Mouse (Mus musculus): ENCODE data around the gene Trrap.

DNA sequence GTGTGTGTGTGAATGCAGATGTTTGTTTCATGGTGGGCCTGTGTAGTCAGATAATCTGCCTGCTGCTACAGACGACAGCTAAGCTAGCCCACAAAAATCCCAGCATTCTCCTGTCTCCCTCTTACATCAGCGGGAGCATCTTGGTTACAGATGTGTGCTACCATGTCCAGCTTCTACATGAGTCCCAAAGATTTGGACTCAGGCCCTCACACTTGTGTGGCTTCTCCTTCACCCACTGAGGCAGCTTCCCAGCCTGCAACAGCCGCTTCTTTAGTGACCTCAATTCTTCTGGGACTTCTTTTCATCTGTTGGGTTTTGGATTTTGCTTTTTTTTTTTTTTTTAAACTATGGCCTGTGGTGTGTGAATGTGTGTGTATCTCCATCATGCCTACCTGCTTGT lies 105.3 kb downstream of the Trrap start:
- TF ChIP-seq POLR2A (IDR thresholded peaks at IDR 0.05; ENCODE audit: control insufficient read depth, low read depth, low read length): no peak
- no peak for TF ChIP-seq CTCF (IDR thresholded peaks at IDR 0.05; ENCODE audit: control insufficient read depth, insufficient read depth, insufficient replicate concordance, low read depth, low read length)

All from testis, adult 2 months (tissue).